Mouse (Mus musculus) right cerebral cortex, adult 18-20 months (tissue): ENCODE data around the gene Gm20547.

Experiments
- DNase-seq: peaks from one replicate; pipeline ENCODE4 v3.0.0; 2022; ENCODE audit warnings: mixed read lengths

Gm20547 gene

DNA sequence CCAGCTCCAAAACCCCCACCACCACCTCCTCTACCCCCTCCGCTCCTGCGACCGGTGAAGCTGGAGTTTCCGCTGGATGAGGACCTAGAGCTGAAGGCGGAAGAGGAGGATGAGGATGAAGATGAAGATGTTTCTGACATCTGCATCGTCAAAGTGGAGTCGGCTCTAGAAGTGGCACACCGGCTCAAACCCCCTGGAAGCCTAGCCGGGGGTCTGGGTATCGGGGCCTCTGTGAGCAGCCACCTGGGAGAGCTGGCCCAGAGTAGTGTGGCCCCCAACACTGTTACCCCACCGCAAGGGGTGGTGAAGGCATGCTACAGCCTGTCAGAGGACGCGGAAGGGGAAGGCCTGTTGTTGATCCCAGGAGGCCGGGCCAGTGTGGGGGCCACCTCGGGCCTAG lies 13.9 kb upstream of the Gm20547 start:
- DNase-seq, result no peak

DNA sequence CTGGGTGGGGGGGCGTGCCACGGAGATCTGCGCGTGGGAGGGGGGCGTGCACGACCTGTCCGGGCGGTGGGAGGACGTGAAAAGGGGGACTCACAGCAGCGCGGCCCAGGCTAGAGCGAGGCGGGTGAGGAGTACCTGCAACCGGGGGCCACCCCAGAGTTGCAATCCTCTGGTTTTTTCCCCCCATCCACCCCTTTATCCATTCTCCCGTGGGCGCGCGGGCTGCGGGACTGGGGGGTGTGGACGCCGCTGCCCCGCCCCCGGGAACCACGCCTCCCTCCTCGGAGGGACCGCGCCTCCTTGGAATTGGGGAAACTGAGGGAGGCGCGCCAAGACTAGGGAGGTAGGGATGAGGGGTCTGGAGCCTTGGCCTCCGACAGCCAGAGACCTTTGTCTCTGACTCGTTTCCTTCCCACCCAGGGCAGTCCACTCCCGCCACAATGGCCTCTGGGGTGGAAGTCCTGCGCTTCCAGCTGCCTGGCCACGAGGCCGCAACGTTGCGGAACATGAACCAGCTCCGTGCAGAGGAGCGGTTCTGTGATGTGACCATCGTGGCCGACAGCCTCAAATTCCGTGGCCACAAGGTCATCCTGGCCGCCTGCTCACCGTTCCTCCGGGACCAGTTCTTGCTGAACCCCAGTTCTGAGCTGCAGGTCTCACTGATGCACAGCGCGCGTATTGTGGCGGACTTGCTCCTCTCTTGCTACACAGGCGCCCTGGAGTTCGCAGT lies 13.1 kb upstream of the Gm20547 start:
- DNase-seq, result peak; percentile 47

DNA sequence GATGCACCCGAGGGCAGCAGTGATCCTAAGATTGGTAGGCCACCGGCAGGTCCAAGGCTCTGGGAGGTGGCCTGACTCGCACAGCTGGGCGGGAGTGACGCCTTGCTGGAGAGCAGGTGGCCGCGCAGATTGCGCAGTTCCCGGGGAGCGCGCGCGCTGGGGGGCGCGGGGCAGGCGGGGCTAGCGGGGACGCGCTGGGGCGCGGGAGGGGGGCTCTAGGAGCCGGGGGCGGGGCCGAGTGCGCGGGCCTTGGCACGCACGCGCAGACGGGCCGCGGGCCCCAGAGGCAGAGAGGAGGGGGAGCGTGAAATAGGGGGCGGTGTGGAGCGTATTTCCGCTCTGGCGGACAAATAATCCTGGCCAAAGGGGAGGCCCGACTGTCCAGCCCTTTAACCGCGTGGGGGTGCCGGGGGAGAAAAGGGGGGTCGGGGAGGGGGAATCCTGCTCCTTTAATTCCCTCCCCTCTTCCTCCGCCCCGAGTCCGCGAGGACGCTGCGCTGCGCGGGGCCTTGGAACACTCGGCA lies 12.3 kb upstream of the Gm20547 start:
- DNase-seq, result peak; percentile 93

DNA sequence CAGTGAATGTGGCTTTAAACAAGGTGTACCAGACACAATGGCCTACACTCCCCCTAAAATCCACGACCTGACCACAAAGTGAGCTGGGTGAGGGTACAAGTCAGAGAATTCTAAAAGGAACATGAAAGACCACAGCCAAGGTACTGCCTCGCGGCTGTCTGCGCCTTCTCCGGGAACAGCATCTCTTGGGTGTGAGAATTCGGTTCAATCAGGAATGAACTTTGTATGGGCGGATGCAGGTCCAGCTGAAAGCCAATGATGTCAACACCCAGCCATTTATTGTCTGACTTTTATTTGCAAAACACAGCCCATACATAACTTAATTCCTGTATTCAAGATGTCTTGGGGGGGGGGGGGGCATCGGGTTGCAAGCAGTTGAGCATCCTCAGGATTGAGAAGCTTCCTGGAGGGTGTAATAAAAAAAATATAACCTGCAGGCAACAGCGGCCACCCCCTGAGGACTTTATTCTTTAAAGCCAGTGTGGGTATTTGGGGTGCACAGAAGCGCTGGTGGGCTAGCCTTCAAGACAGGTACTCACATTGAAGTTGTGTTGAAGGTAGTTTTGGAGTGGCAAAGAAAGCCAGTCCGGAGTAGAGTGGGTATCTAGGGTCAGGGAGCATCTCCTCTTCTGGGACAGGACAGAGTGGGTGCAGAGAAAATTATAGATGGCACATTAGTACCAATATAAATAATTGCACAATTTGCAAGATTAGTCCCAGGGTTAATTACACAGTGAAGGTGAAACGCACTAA lies 11.4 kb upstream of the Gm20547 start:
- no peak for DNase-seq

DNA sequence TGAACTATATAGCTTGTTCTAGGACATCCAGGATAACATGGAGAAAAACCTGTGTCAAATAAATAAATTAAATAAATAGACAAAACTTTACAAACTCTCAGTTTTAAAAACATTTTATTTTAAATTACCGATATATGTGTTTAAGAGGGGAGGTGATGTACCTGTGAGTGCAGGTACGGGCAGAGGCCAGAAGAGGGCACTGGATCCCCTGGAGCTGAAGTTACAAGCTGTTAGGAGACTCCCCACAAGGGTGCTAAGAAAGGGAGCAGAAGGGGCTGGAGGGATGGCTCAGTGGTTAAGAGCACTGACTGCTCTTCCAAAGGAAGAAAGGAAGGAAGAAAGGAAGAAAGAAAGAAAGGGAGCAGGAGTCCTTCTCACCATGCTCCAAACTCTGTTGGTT lies 9.5 kb upstream of the Gm20547 start:
- no peak for DNase-seq

DNA sequence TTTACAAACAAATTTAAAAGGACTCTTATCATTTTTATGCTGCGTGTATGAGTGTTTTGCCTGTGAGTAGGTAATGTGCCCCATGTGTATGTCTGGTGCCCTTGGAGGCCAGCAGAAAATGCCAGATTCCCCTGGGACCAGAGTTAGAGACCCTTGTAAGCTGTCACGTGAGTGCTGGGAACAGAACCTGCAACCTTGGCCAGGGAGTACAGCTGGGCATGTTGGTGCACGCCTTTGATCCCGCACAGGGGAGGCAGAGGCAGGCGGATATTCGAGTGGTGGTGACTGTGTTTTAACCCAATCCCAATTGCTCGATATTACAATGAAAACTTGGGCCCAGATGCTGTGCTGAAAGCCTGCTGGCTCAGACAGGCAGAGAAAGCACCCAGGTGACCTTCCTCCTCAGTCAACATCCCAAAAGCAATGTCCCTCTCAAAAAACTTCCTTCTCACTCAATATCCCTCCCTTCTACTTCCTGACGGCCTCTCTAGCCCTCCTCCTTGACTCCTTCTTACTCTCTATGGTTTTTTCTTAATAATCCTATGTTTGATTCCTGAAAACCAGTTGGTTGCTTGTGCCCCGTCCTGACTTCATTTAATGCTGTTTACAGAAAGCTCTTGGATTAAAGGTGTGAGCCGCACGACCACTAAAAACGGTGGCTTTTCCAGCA lies 8.4 kb upstream of the Gm20547 start:
- no peak for DNase-seq

DNA sequence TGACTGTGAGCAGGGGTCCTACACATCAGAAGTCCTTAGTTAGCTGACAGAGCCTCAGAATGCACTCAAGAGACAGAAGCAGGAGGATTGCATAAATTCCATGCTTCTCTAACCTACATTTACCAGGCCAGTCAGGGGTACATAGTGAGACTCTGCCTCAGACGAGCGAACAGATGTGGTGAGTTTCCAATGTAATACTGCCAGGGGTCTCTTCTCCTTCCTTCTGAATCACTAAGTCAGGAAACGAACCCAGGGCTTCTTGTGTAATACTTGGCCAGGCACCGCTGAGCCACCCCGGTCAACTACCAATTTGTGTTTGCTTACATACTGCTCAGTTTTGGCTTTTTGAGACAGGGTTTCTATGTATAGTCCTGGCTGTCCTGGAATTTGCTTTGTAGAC lies 6.1 kb upstream of the Gm20547 start:
- no peak for DNase-seq

DNA sequence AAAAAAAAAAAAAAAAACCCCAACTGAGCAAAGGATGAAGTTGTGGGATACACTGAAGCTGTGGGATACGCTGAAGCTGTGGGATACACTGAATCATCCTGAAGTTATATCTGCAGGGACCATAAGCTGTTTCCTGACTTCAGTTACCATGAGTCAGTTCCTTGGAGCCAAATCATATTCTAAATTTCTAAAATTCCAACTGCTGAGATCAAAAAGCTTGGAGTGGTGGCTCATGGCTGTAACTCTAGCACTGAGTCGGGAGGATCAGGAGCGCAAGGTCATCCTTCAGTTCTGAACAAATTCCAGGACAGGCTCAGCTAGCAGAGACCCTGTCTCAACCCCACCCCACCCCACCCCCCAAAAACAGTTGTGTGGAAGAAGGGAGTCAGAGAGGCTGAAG lies 3.8 kb upstream of the Gm20547 start:
- DNase-seq, result no peak

DNA sequence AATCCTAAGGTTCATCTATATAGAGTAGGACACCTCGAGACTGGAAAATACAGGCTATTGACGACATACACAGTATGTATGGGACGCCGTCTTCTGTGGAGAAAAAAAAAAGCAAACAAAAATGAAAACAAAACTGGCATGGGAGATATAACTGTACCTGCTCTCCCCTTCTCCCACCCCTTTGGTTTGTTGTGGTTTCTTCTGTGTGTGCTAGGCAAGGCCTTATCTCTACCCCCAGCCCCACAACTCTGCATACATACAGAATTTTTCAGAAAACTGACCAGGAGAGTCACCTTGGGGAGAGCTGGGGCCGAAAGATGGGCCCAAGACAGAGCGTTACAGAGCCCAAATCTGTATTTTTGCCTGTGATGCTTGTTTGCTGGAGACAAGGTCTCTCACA lies 2.9 kb upstream of the Gm20547 start:
- no peak for DNase-seq

DNA sequence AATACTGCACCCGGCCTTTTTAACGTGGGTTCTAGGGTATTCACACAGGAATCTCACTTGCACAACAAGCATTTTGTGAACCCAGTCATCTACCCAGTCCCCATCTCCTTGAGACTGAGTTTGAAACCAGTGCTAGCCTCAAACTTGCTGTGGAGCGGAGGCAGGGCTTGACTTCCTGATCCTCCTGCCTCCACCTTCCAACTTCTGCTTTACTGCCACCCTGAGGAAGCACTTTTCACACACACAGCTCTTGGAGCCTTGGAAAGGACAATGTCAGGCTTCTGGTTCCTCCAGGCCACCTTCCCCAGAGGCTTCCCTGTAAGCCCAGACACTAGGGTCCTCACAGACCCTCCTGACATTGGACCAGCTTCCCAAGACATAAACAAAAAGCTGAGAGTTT lies 1.5 kb upstream of the Gm20547 start:
- DNase-seq, result no peak

DNA sequence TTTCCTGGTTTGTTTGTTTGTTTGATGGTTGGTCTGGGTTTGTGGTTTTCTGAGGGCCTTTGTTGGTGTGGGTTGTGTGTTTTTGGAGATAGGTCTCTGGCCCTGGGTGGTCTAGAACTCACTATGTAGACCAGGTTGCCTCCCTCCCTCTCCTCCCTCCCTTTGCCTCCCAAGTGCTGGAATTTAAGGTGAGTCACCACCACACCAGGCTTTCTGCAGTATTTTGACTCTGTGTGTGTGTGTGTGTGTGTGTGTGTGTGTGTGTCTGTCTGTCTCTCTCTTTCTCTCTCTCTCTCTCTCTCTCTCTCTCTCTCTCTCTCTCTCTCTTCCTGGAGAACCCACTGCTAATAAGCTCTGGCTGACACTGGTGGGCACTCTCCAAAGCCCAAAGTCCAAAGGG lies 676 bp downstream of the Gm20547 start:
- no peak for DNase-seq

DNA sequence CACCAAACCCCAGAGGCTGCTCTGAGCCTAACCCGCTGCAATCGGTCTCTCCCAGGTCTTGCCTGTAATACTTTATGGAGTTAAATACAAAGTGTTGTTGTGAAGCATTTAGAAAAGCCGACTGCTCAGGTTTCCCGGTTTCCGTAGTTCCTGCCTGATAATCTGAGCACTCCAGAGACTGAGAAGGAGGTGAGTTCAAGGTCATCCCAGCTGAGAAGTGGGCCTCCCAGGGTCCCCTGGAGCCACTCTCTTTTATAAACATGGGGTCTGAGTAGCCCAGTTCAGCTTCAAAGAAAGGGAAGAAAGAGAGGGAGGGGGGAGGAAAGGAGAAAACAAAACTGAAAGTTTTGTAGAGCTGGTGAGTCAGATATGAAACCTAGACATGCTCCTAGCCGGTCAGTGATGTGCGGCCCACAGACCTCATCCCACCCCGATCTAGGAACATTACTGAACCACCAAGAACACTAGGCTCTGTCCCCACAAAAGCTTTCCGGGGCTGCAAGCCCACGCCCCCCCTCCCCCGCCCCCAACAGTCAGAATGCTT lies 2.4 kb downstream of the Gm20547 start, which contains the start of gene Zbtb12:
Zbtb12 (plus strand) TSS at position 148 of the 544 bp plus-strand sequence.
- DNase-seq, result no peak

DNA sequence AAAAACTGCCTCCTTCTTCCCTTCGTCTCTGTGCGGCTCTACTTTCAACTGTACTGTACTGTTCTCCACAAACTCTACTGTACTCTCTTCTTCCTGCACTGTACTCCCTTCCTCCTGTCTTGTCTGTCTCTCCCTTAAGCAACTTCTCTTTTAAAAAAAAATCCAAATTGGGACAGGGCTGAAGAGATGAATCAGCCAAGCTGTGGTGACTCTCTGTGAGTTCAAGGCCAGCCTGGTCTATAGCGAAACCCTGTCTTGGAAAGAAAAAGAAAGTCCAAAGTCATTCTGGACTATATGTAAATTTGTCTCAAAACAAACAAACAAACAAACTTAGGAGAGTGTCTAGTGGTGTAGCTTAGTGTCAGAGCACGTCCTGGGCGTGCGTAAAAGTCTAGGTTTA lies 7.5 kb downstream of the Gm20547 start:
- no peak for DNase-seq

DNA sequence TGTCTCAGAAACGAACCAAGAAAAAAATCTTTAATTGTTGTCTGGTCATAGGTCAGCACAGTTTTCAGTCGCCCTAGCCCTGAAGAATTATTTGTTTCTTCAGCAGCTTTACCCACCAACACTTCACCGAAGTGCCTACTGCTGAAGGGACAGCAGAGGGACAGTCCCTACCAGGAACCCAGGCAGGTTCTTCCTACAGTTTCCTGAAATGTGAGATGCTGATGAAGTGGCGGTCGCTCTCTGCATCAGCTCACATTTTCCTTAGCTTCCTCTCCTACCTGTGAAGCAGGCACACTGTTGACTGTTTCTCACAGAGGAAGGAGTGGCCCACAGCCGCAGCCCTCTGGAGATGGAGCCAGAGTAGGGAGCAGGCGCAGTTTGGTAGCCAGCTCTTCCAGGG lies 15.9 kb downstream of the Gm20547 start:
- no peak for DNase-seq

DNA sequence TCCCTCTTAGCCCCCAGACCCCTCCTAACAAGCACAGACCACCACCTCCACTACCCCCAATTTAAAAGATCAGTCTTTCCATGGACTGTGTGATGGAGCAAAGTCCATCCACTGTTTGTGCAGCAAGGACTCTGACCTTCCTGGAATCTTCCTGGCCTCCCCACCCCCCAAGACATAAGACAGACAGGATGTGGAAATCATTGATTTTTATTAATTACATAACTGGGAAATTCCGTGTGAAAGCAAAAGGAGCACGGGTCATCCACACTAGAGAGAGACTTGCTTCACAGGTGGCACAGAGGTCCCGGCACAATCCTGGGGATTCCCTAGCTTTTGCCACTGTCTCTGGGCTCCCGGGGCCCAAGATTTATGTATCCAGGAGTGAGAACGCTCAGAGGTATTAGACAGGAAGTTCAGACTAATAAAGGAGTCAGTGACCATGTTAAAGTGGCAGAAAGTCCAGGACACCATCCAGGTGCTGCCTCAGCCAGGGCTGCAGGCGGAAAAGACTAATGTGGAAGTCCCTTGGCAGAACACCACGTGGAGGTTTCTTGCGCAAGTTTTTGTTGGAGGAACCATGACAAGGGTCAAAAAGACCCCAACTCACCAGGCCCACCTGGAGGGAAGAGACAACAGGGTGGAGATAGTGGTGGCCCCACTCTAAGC lies 19.3 kb downstream of the Gm20547 start, which contains the start of gene Cfb:
Cfb (minus strand) TSS at position 103 of the 666 bp plus-strand sequence.
- DNase-seq, result no peak

DNA sequence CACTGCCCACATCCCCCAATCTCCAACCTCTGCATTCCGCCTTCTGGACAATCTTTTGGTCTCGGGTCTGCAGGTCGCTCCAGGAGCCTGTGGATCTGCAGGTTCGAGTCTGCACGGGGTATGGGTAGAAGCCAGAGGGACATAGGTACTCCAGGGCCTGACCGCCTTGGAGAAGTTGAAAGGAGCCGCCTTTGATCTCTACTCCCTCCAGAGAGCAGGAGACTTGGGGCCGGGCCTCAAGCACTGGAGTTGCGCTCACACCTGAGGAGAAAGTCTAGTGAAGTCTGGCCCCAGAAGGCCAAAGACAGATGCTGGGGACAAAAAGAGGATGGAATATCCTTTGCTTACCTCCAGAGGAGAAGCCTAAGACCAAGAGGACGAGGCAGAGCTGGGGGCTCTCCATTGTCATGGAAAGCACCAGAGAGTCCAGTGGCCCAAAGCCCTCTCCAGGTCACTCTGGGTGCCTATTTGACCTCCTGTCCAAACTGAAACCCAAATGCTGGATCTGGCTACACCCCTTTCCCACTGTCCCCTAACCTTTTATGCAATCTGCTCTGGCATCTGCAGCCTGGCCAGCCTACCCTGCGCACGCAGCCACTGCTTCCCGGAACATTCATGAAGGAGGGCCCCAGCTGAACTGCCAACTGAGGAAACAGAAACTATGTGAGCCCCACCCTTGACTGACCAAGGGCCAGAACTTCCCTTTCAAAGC lies 20.0 kb downstream of the Gm20547 start:
- DNase-seq, result no peak

DNA sequence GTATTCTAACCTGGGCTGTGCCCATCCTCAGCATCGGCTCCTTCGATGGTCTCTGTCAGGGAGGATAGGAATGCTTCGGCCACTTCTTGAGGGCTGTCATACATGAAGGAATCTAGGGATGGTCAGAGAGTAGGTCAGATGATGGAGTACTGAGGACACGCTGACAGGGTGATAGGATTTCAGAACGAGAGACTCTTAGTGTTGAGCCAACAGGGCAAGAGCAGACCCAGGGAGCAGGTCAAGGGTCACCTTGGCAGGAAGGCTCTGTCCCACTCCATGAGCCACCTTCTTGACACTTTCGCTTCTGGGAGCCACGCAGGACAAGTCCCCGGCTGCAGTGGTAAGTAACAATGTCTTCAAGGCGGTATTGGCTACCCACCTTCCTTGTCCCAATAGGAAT lies 21.3 kb downstream of the Gm20547 start:
- DNase-seq, result no peak

DNA sequence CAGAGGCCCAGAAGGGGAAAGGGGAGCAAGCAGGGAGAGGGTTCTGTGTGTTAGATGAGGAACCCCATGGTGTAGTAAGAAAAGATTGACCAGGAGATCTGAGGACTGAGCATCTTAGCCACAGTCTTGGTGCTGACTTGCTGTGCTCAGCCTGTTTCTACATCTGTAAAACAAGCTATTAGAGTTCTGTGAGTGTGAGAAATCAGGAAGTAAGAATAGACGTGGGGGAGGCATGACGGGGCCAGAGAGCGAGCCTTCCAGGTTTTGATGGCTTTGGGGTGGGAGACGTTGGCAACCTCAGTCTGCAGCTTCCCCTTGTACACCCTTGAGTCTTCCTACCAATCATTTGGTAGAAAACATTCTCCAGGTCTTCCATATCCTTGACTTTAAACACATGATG lies 23.2 kb downstream of the Gm20547 start:
- DNase-seq, result no peak

DNA sequence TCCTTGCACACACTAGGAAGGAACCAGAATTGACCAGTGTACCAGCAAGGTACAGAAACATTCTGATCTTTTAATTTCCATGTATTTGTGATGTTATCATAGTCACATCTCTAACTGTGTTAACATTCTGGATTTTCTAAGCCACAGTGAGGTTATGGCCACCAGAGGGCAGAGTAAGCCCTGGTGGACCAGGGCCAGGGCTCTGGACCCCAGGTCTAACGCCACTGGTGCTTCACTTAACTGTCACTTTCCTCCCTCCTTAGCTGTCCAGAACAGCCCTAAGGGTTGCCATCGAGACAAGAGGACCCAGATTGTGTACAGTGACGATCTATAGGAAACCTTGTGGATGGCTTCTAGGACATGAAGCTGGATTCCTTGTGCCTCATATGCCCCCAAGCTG lies 26.0 kb downstream of the Gm20547 start:
- no peak for DNase-seq

DNA sequence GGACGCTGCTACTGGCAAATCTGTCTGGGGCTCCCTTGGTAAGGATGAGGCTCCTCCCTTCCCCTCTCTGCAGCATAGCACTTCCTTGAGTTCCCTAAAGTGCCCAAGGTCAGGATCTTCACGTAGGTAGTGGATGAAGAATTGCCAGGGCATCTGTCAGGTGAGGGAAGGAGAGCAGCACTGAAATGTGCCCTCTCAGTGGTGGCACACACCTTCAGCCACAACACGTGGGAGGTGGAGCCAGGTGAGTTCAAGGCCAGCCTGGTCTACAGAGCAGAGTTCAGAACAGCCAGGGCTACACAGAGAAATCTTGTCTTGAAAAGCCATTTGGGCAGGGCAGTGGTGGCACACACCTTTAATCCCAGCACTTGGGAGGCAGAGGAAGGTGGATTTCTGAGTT lies 27.1 kb downstream of the Gm20547 start:
- DNase-seq, result no peak

DNA sequence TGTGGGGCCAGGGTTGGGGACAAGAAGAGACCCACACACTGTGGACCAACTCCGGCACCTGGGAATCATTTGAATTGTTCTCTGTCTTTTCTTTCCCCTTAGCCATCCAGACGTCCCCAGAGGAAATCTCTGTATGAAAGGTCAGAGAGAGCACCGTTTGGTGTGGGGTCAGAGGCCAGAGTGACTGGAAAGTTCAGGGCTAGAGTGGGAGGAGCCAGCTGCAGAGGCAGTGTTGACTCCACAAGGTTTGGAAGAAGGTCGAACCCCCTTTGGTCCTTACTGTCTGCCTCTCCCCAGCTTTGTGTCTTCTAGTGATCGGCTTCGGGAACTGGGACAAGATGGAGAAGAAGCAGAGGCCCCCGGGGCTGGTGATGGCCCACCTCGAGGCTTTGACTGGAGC lies 28.3 kb downstream of the Gm20547 start:
- no peak for DNase-seq

DNA sequence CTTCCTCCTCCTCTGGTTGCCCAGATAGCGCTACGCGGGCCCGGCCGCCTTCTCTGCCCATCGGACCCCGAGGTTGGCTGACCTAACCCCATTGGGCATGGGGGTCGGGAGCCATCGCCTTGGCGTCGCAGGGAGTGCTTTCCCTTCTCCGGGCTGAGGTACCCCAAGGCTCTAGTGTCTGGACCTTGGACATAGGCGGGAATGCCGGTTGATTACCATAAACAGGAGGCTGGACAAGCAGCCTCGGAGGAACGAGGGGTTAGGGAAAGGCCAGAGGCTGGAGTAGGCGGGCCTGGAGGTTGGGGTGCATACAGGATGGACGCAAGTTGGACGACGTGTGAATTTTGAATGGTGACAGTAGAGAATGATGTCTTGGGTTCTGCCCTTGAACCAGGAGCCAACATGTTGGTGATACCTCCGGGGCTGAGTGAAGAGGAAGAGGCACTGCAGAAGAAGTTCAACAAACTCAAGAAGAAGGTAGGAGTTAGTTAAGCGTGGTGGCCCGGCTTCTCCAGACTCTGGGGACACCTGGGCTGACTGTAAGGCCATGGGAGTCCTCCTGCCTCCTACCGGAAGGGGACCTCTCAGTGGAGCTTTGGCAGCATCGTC lies 31.2 kb downstream of the Gm20547 start:
- no peak for DNase-seq
